7 mouse cellular contexts compared by ENCODE assay signal in the genomic region with DNA sequence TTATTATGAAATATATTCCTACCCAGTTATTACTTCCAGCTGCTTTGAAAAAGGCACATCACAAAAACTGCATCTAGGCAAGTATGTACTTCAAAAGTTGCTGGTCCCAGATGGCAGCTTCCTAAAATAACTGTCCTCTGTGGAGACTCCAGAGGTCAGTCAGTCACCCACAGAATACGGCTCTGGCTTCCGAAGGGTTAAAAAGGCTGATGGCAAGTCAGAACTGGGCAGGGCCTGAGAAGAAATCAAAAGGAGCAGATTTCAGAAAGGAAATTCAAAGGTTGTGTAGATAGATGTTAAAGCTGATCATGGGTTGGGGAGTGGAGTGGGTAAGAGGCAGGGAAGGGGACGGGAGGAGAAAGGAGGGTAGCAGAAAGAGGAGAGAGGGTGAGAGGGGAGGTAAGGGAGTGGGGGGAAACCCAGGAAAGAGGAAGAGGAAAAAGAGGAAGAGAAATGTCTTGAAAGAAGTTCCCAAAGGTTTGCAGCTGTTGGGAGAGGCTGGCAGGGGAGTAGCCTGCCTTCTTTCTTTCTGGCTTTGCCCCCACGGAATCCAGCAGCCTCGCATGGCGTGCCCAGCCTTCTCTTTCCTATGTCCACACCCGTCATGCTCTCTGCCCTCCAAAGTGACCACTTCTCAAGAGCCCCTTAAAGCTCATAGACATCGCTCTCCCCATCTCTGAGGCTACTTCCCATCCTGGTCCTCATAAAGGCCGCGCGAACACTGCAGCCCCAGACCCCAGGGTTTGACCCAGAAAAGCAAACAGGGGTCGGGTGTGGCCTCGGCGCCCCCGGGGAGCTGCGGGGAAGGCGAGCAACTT. TPM values are rescaled to one million over a fixed set of nuclear protein-coding genes. Genes with fewer than 3 reads are reported as not detected.
DNase-seq lines count a peak whose midpoint lies in the region; ATAC-seq and TF ChIP-seq lines count a peak whose summit lies in the region.

No protein-coding gene starts in this region.

- H3K27ac ChIP-seq in spleen, adult 2 months (ENCODE audit: insufficient read depth, low read length) = no peak overlapping the region
- H3K27ac ChIP-seq in forebrain, embryonic 16.5 days (ENCODE audit: low read length) = no peak overlapping the region
- peak overlapping the region; percentile 71 for H3K27ac ChIP-seq in limb, embryonic 15.5 days
- H3K27ac ChIP-seq in stomach, embryonic 16.5 days (ENCODE audit: low read length) = 0 out of 2 replicates have a peak overlapping the region, but pooled peaks have one; percentile 74

- no peaks in the 10 kb centered on the region for H3K9me3 ChIP-seq in forebrain, embryonic 16.5 days (ENCODE audit: control insufficient read depth, low read length)
- no peaks in the 10 kb centered on the region for H3K9me3 ChIP-seq in limb, embryonic 15.5 days
- no peaks in the 10 kb centered on the region for H3K9me3 ChIP-seq in stomach, embryonic 16.5 days (replicated peaks; ENCODE audit: control insufficient read depth, low read length)

- H3K4me1 ChIP-seq in spleen, adult 2 months (ENCODE audit: control insufficient read depth, insufficient read depth, insufficient read length) = peaks cover 4% of the 10 kb centered on the region; the same call in 1 of the 2 replicates
- peaks cover 9% of the 10 kb centered on the region for H3K4me1 ChIP-seq in forebrain, embryonic 16.5 days (replicated peaks; ENCODE audit: control insufficient read depth, insufficient read depth, low read length)
- H3K4me1 ChIP-seq in limb, embryonic 15.5 days = peaks cover 27% of the 10 kb centered on the region
- H3K4me1 ChIP-seq in stomach, embryonic 16.5 days (ENCODE audit: control insufficient read depth, insufficient read depth, low read length) = peaks cover 8% of the 10 kb centered on the region

- no peak for TF ChIP-seq CTCF in spleen, adult 2 months (IDR thresholded peaks at IDR 0.05; ENCODE audit: extremely low read depth, insufficient read depth, insufficient read length, insufficient replicate concordance)

- no peak for ATAC-seq in forebrain, embryonic 16.5 days
- ATAC-seq in limb, embryonic 15.5 days (ENCODE audit: insufficient number of reproducible peaks, low FRiP score, low TSS enrichment, low read depth) = no peak
- no peak for ATAC-seq in stomach, embryonic 16.5 days (ENCODE audit: insufficient read depth, low FRiP score)

- H3K27me3 ChIP-seq in spleen, adult 2 months (ENCODE audit: control insufficient read depth, insufficient read depth, low read length) = peaks cover 12% of the 10 kb centered on the region
- no peaks in the 10 kb centered on the region for H3K27me3 ChIP-seq in forebrain, embryonic 16.5 days (replicated peaks; ENCODE audit: control insufficient read depth, insufficient read depth, low read length)
- H3K27me3 ChIP-seq in limb, embryonic 15.5 days = no peaks in the 10 kb centered on the region
- no peaks in the 10 kb centered on the region for H3K27me3 ChIP-seq in stomach, embryonic 16.5 days (ENCODE audit: control insufficient read depth, insufficient read depth, low read length)

- 18% methylated on average over 17 of the region's 17 CpGs for WGBS in spleen, adult 2 months
- WGBS in forebrain, embryonic 16.5 days = 7% methylated on average over 17 of the region's 17 CpGs
- 6% methylated on average over 17 of the region's 17 CpGs for WGBS in limb, embryonic 15.5 days
- WGBS in stomach, embryonic 16.5 days = 7% methylated on average over 17 of the region's 17 CpGs

- peak overlapping the region; percentile 62 for H3K4me2 ChIP-seq in forebrain, embryonic 16.5 days (ENCODE audit: low read length)
- H3K4me2 ChIP-seq in limb, embryonic 15.5 days = peak overlapping the region; percentile 82
- peak overlapping the region; percentile 74 for H3K4me2 ChIP-seq in stomach, embryonic 16.5 days (ENCODE audit: low read depth, low read length)

- H3K9ac ChIP-seq in forebrain, embryonic 16.5 days (replicated peaks; ENCODE audit: low read depth, low read length) = peak overlapping the region; percentile 72
- H3K9ac ChIP-seq in limb, embryonic 15.5 days = peak overlapping the region; percentile 67
- peak overlapping the region; percentile 83 for H3K9ac ChIP-seq in stomach, embryonic 16.5 days (ENCODE audit: low read length)

- DNase-seq in spleen, adult 2 months (ENCODE audit: low read depth in 1 of 2, low spot score in 2 of 2) = no peak
- no peak for DNase-seq in spleen, postnatal 36 days (ENCODE audit: low spot score in 2 of 2)
- no peak for DNase-seq in ovary, adult 18-20 months (ENCODE audit: low spot score)
- DNase-seq in cerebellum, postnatal 4 days (ENCODE audit: low spot score in 2 of 2) = no peak

- peak overlapping the region; percentile 56; the same call in 1 of the 2 replicates for H3K4me3 ChIP-seq in spleen, adult 2 months (ENCODE audit: extremely low read depth, insufficient read depth, insufficient read length)
- H3K4me3 ChIP-seq in forebrain, embryonic 16.5 days (replicated peaks; ENCODE audit: low read length) = peak overlapping the region; percentile 70
- H3K4me3 ChIP-seq in limb, embryonic 15.5 days = peak overlapping the region; percentile 79
- H3K4me3 ChIP-seq in stomach, embryonic 16.5 days (replicated peaks; ENCODE audit: low read length) = peak overlapping the region; percentile 78

- no peaks in the 10 kb centered on the region for H3K36me3 ChIP-seq in spleen, adult 2 months (ENCODE audit: control insufficient read depth, insufficient read depth, low read length)
- no peaks in the 10 kb centered on the region for H3K36me3 ChIP-seq in forebrain, embryonic 16.5 days (ENCODE audit: control insufficient read depth, insufficient read depth)
- H3K36me3 ChIP-seq in limb, embryonic 15.5 days = no peaks in the 10 kb centered on the region
- no peaks in the 10 kb centered on the region for H3K36me3 ChIP-seq in stomach, embryonic 16.5 days (ENCODE audit: control insufficient read depth, insufficient read depth, low read length)

- TF ChIP-seq POLR2A in spleen, adult 2 months (IDR thresholded peaks at IDR 0.05; ENCODE audit: low read depth, low read length) = no peak

RNA-seq across cellular contexts. Expression of a gene that starts 0.5 kb away (rescaled TPM):
- polyA plus RNA-seq in spleen, adult 2 months (2012; rRNA removed) = 87.1 and 88.7 TPM in 2 replicates
- 43.7 and 49.3 TPM in 2 replicates for polyA plus RNA-seq in forebrain, embryonic 16.5 days (2015; fragmentation: Nextera tagmentation; extraction: Ambion mirVana)
- 104 and 109 TPM in 2 replicates for polyA plus RNA-seq in limb, embryonic 15.5 days (2015; fragmentation: Nextera tagmentation; extraction: Ambion mirVana)
- 51.2 and 59.9 TPM in 2 replicates for polyA plus RNA-seq in stomach, embryonic 16.5 days (2015; fragmentation: Nextera tagmentation; extraction: Ambion mirVana)

RNA-seq across cellular contexts. Expression of a gene that starts 23.8 kb away (rescaled TPM):
- 7.0 and 7.2 TPM in 2 replicates for polyA plus RNA-seq in spleen, adult 2 months (2012; rRNA removed)
- polyA plus RNA-seq in forebrain, embryonic 16.5 days (2015; fragmentation: Nextera tagmentation; extraction: Ambion mirVana) = 68.5 and 77.9 TPM in 2 replicates
- 49.6 and 50.6 TPM in 2 replicates for polyA plus RNA-seq in limb, embryonic 15.5 days (2015; fragmentation: Nextera tagmentation; extraction: Ambion mirVana)
- 46.8 and 48.5 TPM in 2 replicates for polyA plus RNA-seq in stomach, embryonic 16.5 days (2015; fragmentation: Nextera tagmentation; extraction: Ambion mirVana)

Comparison
In these comparisons a context has a peak if more than half of its experiments do, and no peak if none do; other contexts are left out.
1. H3K27ac ChIP-seq: peak in limb, embryonic 15.5 days (single experiment) and stomach, embryonic 16.5 days (single experiment); none in spleen, adult 2 months (single experiment) and forebrain, embryonic 16.5 days (single experiment).
2. Peak in every context shown above with its lines, with median percentiles within 50 percentile points of each other: H3K4me3 ChIP-seq, H3K4me2 ChIP-seq and H3K9ac ChIP-seq.